20 mouse cellular contexts compared by ENCODE assay signal in the genomic region with DNA sequence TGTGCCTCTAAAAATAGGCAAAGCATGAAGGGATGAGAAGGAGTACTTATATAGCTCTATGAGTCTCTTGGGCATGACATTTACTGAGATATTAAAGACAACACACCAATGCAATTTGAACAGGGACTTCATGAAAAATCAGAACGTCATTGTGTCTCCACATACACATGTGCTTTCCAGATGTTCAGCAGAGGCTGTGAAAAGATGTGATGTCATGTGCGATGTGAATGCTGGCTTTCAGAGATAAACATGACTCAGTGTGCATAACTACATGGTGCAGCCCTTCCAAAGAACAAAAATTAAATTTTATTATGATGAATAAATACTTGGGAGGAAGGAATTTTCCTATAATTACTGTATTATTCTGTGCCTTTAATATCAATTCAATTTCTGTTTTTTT.
A peak's percentile ranks its signal among the peaks of the same experiment; 100 is the strongest.
DNase-seq lines count a peak whose midpoint lies in the region; ATAC-seq lines count a peak whose summit lies in the region.
"Had no signal": no experiment of that assay in that cellular context is flagged by ENCODE, and none has a peak within 500 bp of the region (broad histone marks: within the 10 kb centered on the region; RNA-seq: fewer than 3 reads in every experiment).

No protein-coding gene starts in this region.

- no peaks in the 10 kb centered on the region for H3K36me3 ChIP-seq in embryonic facial prominence, embryonic 11.5 days (replicated peaks; ENCODE audit: control insufficient read depth, insufficient read depth, low read depth, low read length)
- H3K36me3 ChIP-seq in embryonic facial prominence, embryonic 10.5 days (replicated peaks) = no peaks in the 10 kb centered on the region
- H3K36me3 ChIP-seq in forebrain, embryonic 14.5 days (ENCODE audit: control insufficient read depth, insufficient read depth, low read length) = no peaks in the 10 kb centered on the region
- H3K36me3 ChIP-seq: embryonic facial prominence, embryonic 15.5 days; G1E; heart, embryonic 12.5 days; hindbrain, embryonic 10.5 days had no signal

- DNase-seq in embryonic facial prominence, embryonic 11.5 days (ENCODE audit: low spot score) = peak; percentile 15
- no peak for DNase-seq in embryonic facial prominence, embryonic 10.5 days (ENCODE audit: low spot score)
- DNase-seq in embryo, embryonic 10.5 days (ENCODE audit: low spot score) = peak; percentile 22
- DNase-seq in forelimb bud, embryonic 11.5 days (ENCODE audit: low read depth, low spot score) = peak; percentile 20
- DNase-seq in forebrain, embryonic 14.5 days (ENCODE audit: low spot score) = no peak
- no peak for DNase-seq in testis, postnatal 10 days (ENCODE audit: low spot score)
- DNase-seq in adrenal gland, adult 18-20 months (ENCODE audit: low spot score in 2 of 2) = no peak
- DNase-seq: adrenal gland, postnatal 10 days; cerebellum, adult 8-10 months; cerebellum, postnatal 25 days; gastrocnemius, postnatal 14 days; kidney, adult 2 months had no signal

- ATAC-seq in embryonic facial prominence, embryonic 11.5 days (replicated peaks; ENCODE audit: insufficient number of reproducible peaks, low FRiP score, low TSS enrichment, low read depth) = no peak
- no peak for ATAC-seq in forebrain, embryonic 14.5 days
- ATAC-seq: CD4-positive, CD25-positive, alpha-beta regulatory T cell, adult 4 months; forebrain, embryonic 16.5 days; intestine, embryonic 16.5 days had no signal

- no peak overlapping the region for H3K9ac ChIP-seq in embryonic facial prominence, embryonic 11.5 days (replicated peaks; ENCODE audit: low read length)
- H3K9ac ChIP-seq in forebrain, embryonic 14.5 days (ENCODE audit: low read length) = no peak overlapping the region
- H3K9ac ChIP-seq: embryonic facial prominence, embryonic 15.5 days; heart, embryonic 12.5 days; hindbrain, embryonic 14.5 days had no signal

- H3K27ac ChIP-seq in embryonic facial prominence, embryonic 11.5 days (replicated peaks; ENCODE audit: low read depth, low read length) = no peak overlapping the region
- H3K27ac ChIP-seq in embryonic facial prominence, embryonic 10.5 days (replicated peaks) = no peak overlapping the region
- H3K27ac ChIP-seq in forebrain, embryonic 14.5 days (ENCODE audit: low read depth, low read length) = no peak overlapping the region
- H3K27ac ChIP-seq: embryonic facial prominence, embryonic 15.5 days; hindbrain, embryonic 10.5 days; hindbrain, embryonic 14.5 days had no signal

- no peak overlapping the region for H3K4me3 ChIP-seq in embryonic facial prominence, embryonic 11.5 days (ENCODE audit: low read depth, low read length)
- H3K4me3 ChIP-seq in embryonic facial prominence, embryonic 10.5 days = no peak overlapping the region
- no peak overlapping the region for H3K4me3 ChIP-seq in forebrain, embryonic 14.5 days (ENCODE audit: low read depth, low read length)
- H3K4me3 ChIP-seq: embryonic facial prominence, embryonic 15.5 days; heart, embryonic 12.5 days; hindbrain, embryonic 10.5 days had no signal

- no peaks in the 10 kb centered on the region for H3K27me3 ChIP-seq in embryonic facial prominence, embryonic 11.5 days (ENCODE audit: control insufficient read depth, insufficient read depth, low read length)
- H3K27me3 ChIP-seq in embryonic facial prominence, embryonic 10.5 days (replicated peaks; ENCODE audit: low read depth, poor library complexity, severe bottlenecking) = no peaks in the 10 kb centered on the region
- no peaks in the 10 kb centered on the region for H3K27me3 ChIP-seq in forebrain, embryonic 14.5 days (replicated peaks; ENCODE audit: control insufficient read depth, insufficient read depth, low read length)
- H3K27me3 ChIP-seq: embryonic facial prominence, embryonic 15.5 days; heart, embryonic 12.5 days had no signal

- no peak overlapping the region for H3K4me2 ChIP-seq in embryonic facial prominence, embryonic 11.5 days (ENCODE audit: low read depth, low read length)
- no peak overlapping the region for H3K4me2 ChIP-seq in forebrain, embryonic 14.5 days (ENCODE audit: low read length)
- H3K4me2 ChIP-seq: embryonic facial prominence, embryonic 15.5 days; heart, embryonic 12.5 days; hindbrain, embryonic 14.5 days had no signal

- no peaks in the 10 kb centered on the region for H3K9me3 ChIP-seq in embryonic facial prominence, embryonic 11.5 days (replicated peaks; ENCODE audit: control insufficient read depth, low read length)
- no peaks in the 10 kb centered on the region for H3K9me3 ChIP-seq in embryonic facial prominence, embryonic 10.5 days
- H3K9me3 ChIP-seq in forebrain, embryonic 14.5 days (replicated peaks; ENCODE audit: control insufficient read depth, low read length) = no peaks in the 10 kb centered on the region
- H3K9me3 ChIP-seq: embryonic facial prominence, embryonic 15.5 days; G1E; heart, embryonic 12.5 days; hindbrain, embryonic 10.5 days had no signal

- H3K4me1 ChIP-seq in embryonic facial prominence, embryonic 11.5 days (ENCODE audit: control insufficient read depth, insufficient read depth, low read length) = no peaks in the 10 kb centered on the region
- no peaks in the 10 kb centered on the region for H3K4me1 ChIP-seq in embryonic facial prominence, embryonic 10.5 days
- H3K4me1 ChIP-seq in forebrain, embryonic 14.5 days (ENCODE audit: control insufficient read depth, insufficient read depth, low read length) = no peaks in the 10 kb centered on the region
- H3K4me1 ChIP-seq: embryonic facial prominence, embryonic 15.5 days; heart, embryonic 12.5 days; hindbrain, embryonic 10.5 days had no signal

- WGBS in embryonic facial prominence, embryonic 11.5 days = 42% methylated on average over 2 of the region's 2 CpGs
- 56% methylated on average over 2 of the region's 2 CpGs for WGBS in embryonic facial prominence, embryonic 10.5 days
- whole genome bisulfite sequencing in forebrain, embryonic 14.5 days = 89% methylated on average over 2 of the region's 2 CpGs

Comparison
In these comparisons a context has a peak if more than half of its experiments do, and no peak if none do; other contexts are left out.
1. DNase-seq: peak in embryonic facial prominence, embryonic 11.5 days (single experiment), embryo, embryonic 10.5 days (single experiment) and forelimb bud, embryonic 11.5 days (single experiment); none in embryonic facial prominence, embryonic 10.5 days (single experiment), forebrain, embryonic 14.5 days (single experiment), testis, postnatal 10 days (single experiment) and adrenal gland, adult 18-20 months (0 of 2).